Mouse (Mus musculus) forebrain, embryonic 15.5 days (tissue): ENCODE results near the gene Dnttip1. TPM values are rescaled to one million over a fixed set of nuclear protein-coding genes. Genes with fewer than 3 reads are reported as not detected.

ENCODE experiments used
- ATAC-seq: fragments of 200-750 bp; cut with Nextera tagmentation; replicated peaks from 2 replicates; pipeline ENCODE4 v1.8.0; 2017; ENCODE audit warnings: mild to moderate bottlenecking, moderate TSS enrichment, moderate library complexity
- H3K27ac ChIP-seq: fragments of 300-500 bp; sonication (generic); replicated peaks from 2 replicates; pipeline ENCODE4 v1.5.1; 2015; ENCODE audit warnings: mild to moderate bottlenecking, inconsistent platforms
- H3K27me3 ChIP-seq: fragments of 300-500 bp; sonication (generic); 2 replicates; pipeline ENCODE4 v1.6.1; 2015; ENCODE audit warnings: inconsistent platforms
- H3K36me3 ChIP-seq: fragments of 300-500 bp; sonication (generic); 2 replicates; pipeline ENCODE4 v1.6.1; 2015; ENCODE audit warnings: mild to moderate bottlenecking, inconsistent platforms
- H3K4me1 ChIP-seq: fragments of 300-500 bp; sonication (generic); 2 replicates; pipeline ENCODE4 v1.6.1; 2015; ENCODE audit warnings: inconsistent platforms
- H3K4me2 ChIP-seq: fragments of 300-500 bp; sonication (generic); replicated peaks from 2 replicates; pipeline ENCODE4 v1.6.1; 2015; ENCODE audit warnings: mild to moderate bottlenecking, inconsistent platforms
- H3K4me3 ChIP-seq: fragments of 300-500 bp; sonication (generic); 2 replicates; pipeline ENCODE4 v1.5.1; 2015; ENCODE audit warnings: mild to moderate bottlenecking, inconsistent platforms
- H3K9ac ChIP-seq: fragments of 300-500 bp; sonication (generic); replicated peaks from 2 replicates; pipeline ENCODE4 v1.6.1; 2015; ENCODE audit warnings: mild to moderate bottlenecking, inconsistent platforms
- H3K9me3 ChIP-seq: fragments of 300-500 bp; sonication (generic); 2 replicates; pipeline ENCODE4 v1.6.1; 2016; ENCODE audit warnings: inconsistent platforms
- WGBS: fragments of 180-500 bp; shearing (Covaris S2); methylation state at CpG from one replicate; pipeline ENCODE4 v1.1.7; 2015; ENCODE audit warnings: mixed read lengths; 5-methylcytosine and 5-hydroxymethylcytosine counted together
- polyA plus RNA-seq: library from polyadenylated mRNA; unstranded; fragments of >200 nt; fragmentation: Nextera tagmentation; extraction: Ambion mirVana; gene quantifications from 2 replicates; pipeline ENCODE4 v1.2.1, GENCODE M21; 2015

Gene Dnttip1
- polyA plus RNA-seq, 1 experiment from 2014 or later = 73.9 TPM

DNA sequence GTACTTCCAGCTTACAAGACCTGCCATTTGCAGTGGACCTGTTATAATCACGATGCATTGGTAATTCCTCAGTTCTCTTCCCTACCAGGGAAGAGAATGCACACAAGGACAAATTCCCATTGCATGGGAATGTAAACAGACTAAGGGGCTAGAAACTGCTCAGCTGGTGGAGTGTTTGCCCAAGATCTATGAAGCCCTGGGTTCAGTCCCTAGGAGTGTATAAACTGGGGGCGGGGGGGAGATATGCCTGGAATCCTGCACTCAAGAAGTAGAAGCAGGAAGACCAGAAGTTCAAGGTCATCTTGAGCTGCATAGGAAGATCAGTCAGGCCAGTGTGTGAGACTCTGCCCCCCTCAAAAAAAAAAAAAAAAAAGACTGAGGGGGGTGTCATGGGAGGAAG is 12.5 kb upstream of the Dnttip1 start:
- Histone ChIP-seq H3K4me2 (no peak overlapping the region), H3K4me3 (no peak overlapping the region), H3K9ac (no peak overlapping the region), H3K27me3 (no peaks in the 10 kb centered on the region), H3K36me3 (no peaks in the 10 kb centered on the region), H3K4me1 (no peaks in the 10 kb centered on the region), H3K9me3 (no peaks in the 10 kb centered on the region), H3K27ac (no peak overlapping the region)
- ATAC-seq = no peak
- 87% methylated on average over 2 of the region's 2 CpGs for WGBS

DNA sequence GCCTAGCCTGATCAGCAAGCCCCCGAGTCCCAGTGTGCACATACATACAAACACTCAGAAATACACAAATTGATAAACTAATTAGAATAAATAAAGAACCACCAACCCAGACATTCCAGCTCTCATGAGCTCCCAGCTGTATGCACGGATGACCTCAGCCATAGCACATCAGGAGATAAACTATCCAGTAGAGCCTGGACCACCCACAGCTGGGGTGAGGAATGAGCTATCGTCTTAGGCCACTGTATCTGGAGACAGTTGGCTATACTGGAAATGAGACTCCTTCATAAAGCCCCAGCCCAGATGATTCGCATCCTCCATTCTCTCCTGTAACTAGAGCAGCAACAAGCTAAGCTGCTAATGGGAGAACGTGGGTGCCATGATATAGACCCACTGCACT is 10.9 kb upstream of the Dnttip1 start:
- Histone ChIP-seq H3K4me1 (no peaks in the 10 kb centered on the region), H3K9me3 (no peaks in the 10 kb centered on the region), H3K27me3 (no peaks in the 10 kb centered on the region), H3K4me3 (no peak overlapping the region), H3K36me3 (no peaks in the 10 kb centered on the region), H3K9ac (no peak overlapping the region), H3K4me2 (no peak overlapping the region), H3K27ac (no peak overlapping the region)
- ATAC-seq = no peak
- 84% methylated on average over 5 of the region's 5 CpGs for WGBS

DNA sequence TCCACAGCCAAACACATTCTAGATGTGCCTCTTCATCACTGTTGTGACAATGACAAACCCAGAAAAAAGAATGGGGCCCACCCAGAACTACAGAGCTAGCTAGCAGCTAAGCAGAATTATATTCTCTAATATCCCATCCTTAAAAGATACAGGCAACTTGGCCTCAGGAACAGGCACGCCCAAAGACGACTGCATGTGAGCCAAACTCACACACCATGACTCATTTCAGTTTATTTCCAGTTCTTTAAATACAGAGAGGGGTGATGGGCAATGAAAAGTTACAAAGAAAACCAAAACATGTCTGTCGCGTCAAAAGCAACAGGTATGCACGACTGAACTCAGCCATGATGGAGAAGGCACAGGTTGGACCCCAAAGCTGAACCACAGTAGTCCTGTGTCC is 10.3 kb upstream of the Dnttip1 start:
- no peak overlapping the region for H3K4me3 ChIP-seq
- H3K9ac ChIP-seq = no peak overlapping the region
- H3K27me3 ChIP-seq = no peaks in the 10 kb centered on the region
- ATAC-seq = no peak
- H3K27ac ChIP-seq = no peak overlapping the region
- no peaks in the 10 kb centered on the region for H3K36me3 ChIP-seq
- H3K4me1 ChIP-seq = no peaks in the 10 kb centered on the region
- H3K4me2 ChIP-seq = no peak overlapping the region
- H3K9me3 ChIP-seq = no peaks in the 10 kb centered on the region
- 92% methylated on average over 5 of the region's 5 CpGs for WGBS

DNA sequence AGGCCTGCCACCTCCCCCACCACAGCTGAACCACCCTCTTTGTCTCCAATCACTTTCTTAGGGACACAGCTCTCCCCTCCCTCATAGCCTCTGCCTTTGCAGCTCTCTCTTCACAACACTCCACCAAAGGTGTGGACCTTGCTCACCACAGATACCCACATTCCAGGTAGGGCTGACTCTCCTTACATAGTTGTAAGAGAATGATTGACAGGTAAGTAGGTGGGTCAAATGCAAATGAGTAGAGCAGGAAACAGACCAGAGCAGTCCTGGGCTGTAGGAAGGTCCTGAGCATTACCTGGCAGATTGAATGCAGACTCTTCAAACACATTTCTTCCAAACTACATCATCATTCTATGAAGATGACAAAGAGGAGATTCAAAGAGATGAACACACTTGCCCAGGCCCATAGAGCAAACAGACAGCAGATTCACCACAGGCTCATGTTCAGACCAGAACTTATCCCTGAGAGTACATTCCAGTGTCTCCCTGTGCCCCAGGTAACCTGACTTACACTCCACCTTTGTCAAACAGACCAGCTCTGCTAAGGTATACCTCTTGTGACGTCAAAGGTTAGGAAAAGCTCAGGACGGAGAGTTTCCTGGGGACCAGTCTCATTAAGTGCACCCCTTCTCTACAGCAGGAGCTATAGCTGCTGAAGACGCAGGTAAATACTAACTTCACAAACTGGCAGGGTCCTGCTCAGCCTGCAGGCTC is 8.2 kb upstream of the Dnttip1 start:
- H3K27me3 ChIP-seq = no peaks in the 10 kb centered on the region
- ATAC-seq = no peak
- no peaks in the 10 kb centered on the region for H3K36me3 ChIP-seq
- H3K4me3 ChIP-seq = no peak overlapping the region
- H3K9me3 ChIP-seq = no peaks in the 10 kb centered on the region
- WGBS = 70% methylated on average over 3 of the region's 3 CpGs
- H3K4me2 ChIP-seq = no peak overlapping the region
- H3K27ac ChIP-seq = no peak overlapping the region
- H3K4me1 ChIP-seq = no peaks in the 10 kb centered on the region
- no peak overlapping the region for H3K9ac ChIP-seq

DNA sequence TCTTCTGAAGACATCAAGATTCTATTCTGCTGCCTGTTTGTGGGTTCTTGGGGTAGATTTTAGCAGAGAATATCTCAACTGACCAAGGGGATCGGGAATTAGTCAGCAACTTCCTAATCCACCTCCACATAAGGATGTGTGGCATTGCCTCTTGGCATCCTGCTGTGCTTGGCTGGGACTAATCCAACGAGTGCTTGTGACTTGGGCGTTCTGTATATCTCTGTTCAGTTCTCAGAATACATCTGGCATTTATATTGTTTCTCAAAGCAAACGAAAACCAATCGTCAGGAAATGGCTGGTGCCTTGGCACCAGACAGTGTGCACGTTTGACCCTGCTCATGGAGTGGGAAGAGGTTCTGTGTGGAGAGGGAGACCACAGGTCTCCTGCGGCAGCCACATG is 5.9 kb upstream of the Dnttip1 start:
- Histone ChIP-seq H3K9me3 (no peaks in the 10 kb centered on the region), H3K27me3 (no peaks in the 10 kb centered on the region), H3K4me1 (peaks cover 2% of the 10 kb centered on the region), H3K36me3 (no peaks in the 10 kb centered on the region), H3K4me2 (no peak overlapping the region), H3K9ac (no peak overlapping the region), H3K4me3 (no peak overlapping the region), H3K27ac (no peak overlapping the region)
- WGBS = 62% methylated on average over 7 of the region's 7 CpGs
- ATAC-seq = no peak

DNA sequence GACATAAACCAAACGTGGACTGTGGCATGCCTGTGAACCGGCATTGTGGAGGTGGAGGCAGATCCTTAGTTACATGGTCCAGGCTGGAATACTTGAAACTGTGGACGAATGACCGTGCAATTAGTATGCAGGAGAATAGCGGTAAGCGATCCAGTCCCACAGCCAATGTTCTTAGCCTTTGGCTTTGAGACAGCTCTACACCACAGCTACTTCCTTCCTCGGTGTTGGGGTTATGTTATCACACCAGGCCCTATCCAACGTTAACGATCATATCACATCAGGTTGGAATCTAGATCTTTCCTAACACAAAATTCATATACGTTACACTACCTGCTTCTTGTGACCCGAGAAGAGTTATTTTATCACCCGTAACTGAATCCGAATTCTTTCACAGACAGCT is 796 bp upstream of the Dnttip1 start:
- ATAC-seq = peak; percentile 7; the same call in 1 of the 2 replicates
- H3K9ac ChIP-seq = peak overlapping the region; percentile 90; the same call in 1 of the 2 replicates
- H3K4me2 ChIP-seq = peak overlapping the region; percentile 80
- peaks cover 17% of the 10 kb centered on the region; the same call in 1 of the 2 replicates for H3K36me3 ChIP-seq
- H3K9me3 ChIP-seq = no peaks in the 10 kb centered on the region
- H3K4me3 ChIP-seq = peak overlapping the region; percentile 86
- 77% methylated on average over 13 of the region's 13 CpGs for WGBS
- peaks cover 34% of the 10 kb centered on the region for H3K4me1 ChIP-seq
- H3K27ac ChIP-seq = no peak overlapping the region
- no peaks in the 10 kb centered on the region for H3K27me3 ChIP-seq

DNA sequence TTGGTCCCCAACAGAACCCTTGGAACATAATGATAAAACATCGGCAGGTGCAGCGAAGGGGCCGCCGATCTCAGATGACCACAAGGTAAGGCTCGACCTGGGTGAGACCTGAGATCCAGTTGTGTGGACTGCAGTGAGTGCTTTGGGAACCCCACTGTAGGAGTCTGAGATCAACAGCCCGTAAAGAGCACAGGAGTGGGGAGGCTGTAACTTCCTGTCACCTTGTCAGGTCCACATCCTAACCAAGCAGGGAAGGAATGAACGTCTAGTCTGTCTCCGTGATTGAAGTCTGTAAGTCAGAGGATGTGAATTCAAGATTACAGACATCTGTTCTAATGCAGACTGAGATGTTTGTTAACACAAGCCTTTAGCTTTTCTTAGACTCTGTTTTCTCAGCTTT is 910 bp downstream of the Dnttip1 start:
- WGBS = 60% methylated on average over 8 of the region's 8 CpGs
- Histone ChIP-seq H3K4me3 (peak overlapping the region; percentile 86), H3K9ac (peak overlapping the region; percentile 90), H3K9me3 (no peaks in the 10 kb centered on the region), H3K4me1 (peaks cover 34% of the 10 kb centered on the region), H3K36me3 (peaks cover 28% of the 10 kb centered on the region; the same call in 1 of the 2 replicates), H3K4me2 (peak overlapping the region; percentile 80), H3K27ac (no peak overlapping the region), H3K27me3 (no peaks in the 10 kb centered on the region)
- ATAC-seq = no peak

DNA sequence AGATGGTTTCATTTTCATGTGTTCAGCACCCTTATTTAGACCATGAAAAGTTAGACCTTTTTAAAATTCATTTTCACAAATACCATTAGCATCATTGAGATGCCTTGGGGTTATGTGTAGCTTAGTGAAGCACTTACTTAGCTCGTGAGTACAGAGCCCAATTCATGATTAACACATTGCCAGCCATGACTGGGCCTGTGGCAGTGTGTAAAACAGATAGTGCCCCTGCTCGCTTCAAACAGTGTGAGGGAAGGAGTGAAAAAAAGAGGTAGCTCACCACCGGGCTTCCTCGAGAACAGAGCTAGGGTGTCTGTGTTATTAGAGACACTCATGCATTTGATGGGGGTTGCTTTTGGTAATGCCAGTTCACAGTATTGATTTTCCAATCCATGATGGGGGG is 2.4 kb downstream of the Dnttip1 start:
- WGBS = 88% methylated on average over 4 of the region's 4 CpGs
- no peak for ATAC-seq
- no peaks in the 10 kb centered on the region for H3K9me3 ChIP-seq
- no peaks in the 10 kb centered on the region for H3K27me3 ChIP-seq
- peaks cover 34% of the 10 kb centered on the region for H3K4me1 ChIP-seq
- no peak overlapping the region for H3K27ac ChIP-seq
- H3K4me2 ChIP-seq = no peak overlapping the region
- no peak overlapping the region for H3K4me3 ChIP-seq
- peaks cover 42% of the 10 kb centered on the region; the same call in 1 of the 2 replicates for H3K36me3 ChIP-seq
- no peak overlapping the region for H3K9ac ChIP-seq

DNA sequence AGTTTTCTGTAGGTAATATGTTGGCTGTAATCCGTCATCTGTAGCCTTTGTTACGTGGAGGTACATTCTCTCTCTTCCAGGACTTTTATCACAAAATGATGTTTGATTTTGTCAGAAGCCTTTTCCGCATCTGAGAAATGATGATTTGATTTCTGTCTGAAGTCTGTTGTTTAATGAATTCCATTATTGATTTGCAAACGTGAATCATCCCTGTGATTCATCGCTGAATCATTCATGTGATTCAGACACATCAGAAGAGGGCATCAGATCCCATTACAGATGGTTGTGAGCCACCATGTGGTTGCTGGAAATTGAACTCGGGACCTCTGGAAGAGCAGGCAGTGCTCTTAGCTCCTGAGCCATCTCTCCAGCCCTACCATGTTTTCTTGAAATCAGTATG is 3.2 kb downstream of the Dnttip1 start:
- Histone ChIP-seq H3K27me3 (no peaks in the 10 kb centered on the region), H3K4me2 (no peak overlapping the region), H3K36me3 (peaks cover 45% of the 10 kb centered on the region; the same call in 1 of the 2 replicates), H3K9me3 (no peaks in the 10 kb centered on the region), H3K27ac (no peak overlapping the region), H3K9ac (no peak overlapping the region), H3K4me3 (no peak overlapping the region), H3K4me1 (peaks cover 34% of the 10 kb centered on the region)
- WGBS = 91% methylated on average over 6 of the region's 6 CpGs
- ATAC-seq = no peak

DNA sequence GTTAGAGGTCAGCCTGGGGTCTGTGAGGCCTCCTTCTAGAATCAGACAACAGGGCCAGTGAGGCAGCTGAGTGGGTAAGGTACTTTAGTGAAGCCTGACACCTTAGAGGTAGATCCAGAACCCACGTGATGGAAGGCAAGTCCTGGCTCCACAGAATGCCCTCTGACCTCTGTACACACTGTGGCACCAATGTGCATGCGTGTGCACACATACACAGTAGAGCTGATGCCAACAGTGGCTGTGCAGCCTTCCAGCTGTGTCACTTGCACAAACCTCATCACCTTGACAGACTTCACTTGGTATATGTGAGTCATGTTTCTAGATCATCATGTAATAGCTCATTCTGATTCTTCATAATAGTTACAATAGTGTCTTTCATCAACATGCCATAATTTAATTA is 6.7 kb downstream of the Dnttip1 start:
- H3K9ac ChIP-seq = no peak overlapping the region
- no peak overlapping the region for H3K4me3 ChIP-seq
- H3K4me1 ChIP-seq = peaks cover 14% of the 10 kb centered on the region
- no peaks in the 10 kb centered on the region for H3K27me3 ChIP-seq
- peaks cover 78% of the 10 kb centered on the region for H3K36me3 ChIP-seq
- WGBS = 87% methylated on average over 2 of the region's 2 CpGs
- no peak overlapping the region for H3K4me2 ChIP-seq
- no peak overlapping the region for H3K27ac ChIP-seq
- no peaks in the 10 kb centered on the region for H3K9me3 ChIP-seq
- no peak for ATAC-seq

DNA sequence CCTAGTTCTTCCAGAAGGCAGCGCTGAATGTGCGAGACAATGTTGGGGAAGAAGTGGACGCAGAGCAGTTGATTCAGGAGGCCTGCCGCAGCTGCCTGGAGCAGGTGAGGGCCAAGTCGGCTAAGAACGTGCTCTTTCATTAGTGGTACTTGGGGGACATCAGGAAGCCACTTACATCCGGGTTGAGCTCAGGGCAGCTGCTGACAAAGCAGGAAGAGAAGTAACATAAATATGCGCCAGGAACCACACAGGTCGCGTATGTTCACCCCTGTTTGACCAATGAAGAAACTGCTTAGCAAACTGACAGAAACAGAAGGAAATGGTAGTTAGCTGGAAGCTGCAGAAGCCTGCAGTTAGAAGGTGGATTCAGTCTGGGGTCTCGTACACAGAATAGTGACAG is 8.3 kb downstream of the Dnttip1 start:
- 90% methylated on average over 11 of the region's 11 CpGs for WGBS
- Histone ChIP-seq H3K4me2 (no peak overlapping the region), H3K9me3 (no peaks in the 10 kb centered on the region), H3K4me1 (no peaks in the 10 kb centered on the region), H3K9ac (no peak overlapping the region), H3K4me3 (no peak overlapping the region), H3K27me3 (no peaks in the 10 kb centered on the region), H3K36me3 (peaks cover 76% of the 10 kb centered on the region), H3K27ac (no peak overlapping the region)
- no peak for ATAC-seq

DNA sequence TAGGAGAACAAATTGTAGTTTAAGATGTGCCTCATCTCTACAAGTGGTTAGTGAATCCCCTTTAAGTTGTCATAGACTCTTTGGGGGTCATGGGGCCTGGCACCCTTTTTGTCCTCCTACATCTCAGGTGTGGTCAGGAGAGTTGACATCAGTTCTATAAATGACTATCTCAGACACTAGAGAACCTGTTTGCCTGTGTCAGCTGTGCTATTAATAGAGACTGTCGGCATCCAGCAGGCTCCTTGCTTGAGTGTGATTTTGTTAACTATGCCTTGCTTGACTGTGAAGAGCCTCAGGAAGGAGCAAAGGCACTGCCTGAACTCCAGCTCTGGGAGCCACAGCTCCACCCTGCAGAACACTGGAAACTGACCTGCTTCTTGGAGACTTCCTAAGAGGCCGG is 9.0 kb downstream of the Dnttip1 start:
- H3K9me3 ChIP-seq = no peaks in the 10 kb centered on the region
- WGBS = 90% methylated on average over 2 of the region's 2 CpGs
- no peaks in the 10 kb centered on the region for H3K4me1 ChIP-seq
- no peak overlapping the region for H3K9ac ChIP-seq
- peaks cover 83% of the 10 kb centered on the region for H3K36me3 ChIP-seq
- no peak overlapping the region for H3K4me3 ChIP-seq
- no peak overlapping the region for H3K27ac ChIP-seq
- H3K4me2 ChIP-seq = no peak overlapping the region
- H3K27me3 ChIP-seq = no peaks in the 10 kb centered on the region
- no peak for ATAC-seq

DNA sequence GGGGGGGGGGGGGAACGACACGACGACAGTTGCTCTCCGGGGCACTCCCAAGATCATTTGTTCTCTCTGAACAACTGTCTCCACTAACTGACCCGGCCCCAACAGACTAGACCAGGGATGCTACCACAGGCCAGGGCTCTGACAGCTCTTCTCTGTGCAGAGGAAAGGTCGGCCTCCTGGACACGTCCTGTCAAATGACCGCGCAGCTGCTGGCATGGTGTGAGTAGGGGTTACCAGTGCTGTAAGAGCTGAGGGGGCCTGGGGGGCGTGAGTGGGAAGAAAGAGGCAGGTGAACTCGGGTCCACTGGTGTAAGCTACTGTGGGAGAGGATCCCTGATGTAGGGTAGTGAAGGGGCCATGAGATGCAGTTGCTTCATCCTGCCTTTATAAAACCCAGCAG is 12.1 kb downstream of the Dnttip1 start:
- no peaks in the 10 kb centered on the region for H3K9me3 ChIP-seq
- H3K27ac ChIP-seq = no peak overlapping the region
- WGBS = 93% methylated on average over 11 of the region's 11 CpGs
- no peaks in the 10 kb centered on the region for H3K4me1 ChIP-seq
- H3K4me2 ChIP-seq = no peak overlapping the region
- H3K9ac ChIP-seq = no peak overlapping the region
- no peaks in the 10 kb centered on the region for H3K27me3 ChIP-seq
- H3K4me3 ChIP-seq = no peak overlapping the region
- H3K36me3 ChIP-seq = peaks cover 93% of the 10 kb centered on the region
- no peak for ATAC-seq
